Mouse (Mus musculus) cerebellum, postnatal 25 days (tissue): ENCODE results near the gene Oxct2b.
"Not testable (repeated sequence)": the region's sequence is repeated elsewhere in the genome, so short reads cannot be mapped to it uniquely, and the experiment has no call there.

Source experiments
- DNase-seq, 2 experiments: peaks; one replicate each; pipeline ENCODE4 v3.0.0; 2021; ENCODE audit warnings: mixed read lengths in 2 of 2

The Oxct2b gene

DNA sequence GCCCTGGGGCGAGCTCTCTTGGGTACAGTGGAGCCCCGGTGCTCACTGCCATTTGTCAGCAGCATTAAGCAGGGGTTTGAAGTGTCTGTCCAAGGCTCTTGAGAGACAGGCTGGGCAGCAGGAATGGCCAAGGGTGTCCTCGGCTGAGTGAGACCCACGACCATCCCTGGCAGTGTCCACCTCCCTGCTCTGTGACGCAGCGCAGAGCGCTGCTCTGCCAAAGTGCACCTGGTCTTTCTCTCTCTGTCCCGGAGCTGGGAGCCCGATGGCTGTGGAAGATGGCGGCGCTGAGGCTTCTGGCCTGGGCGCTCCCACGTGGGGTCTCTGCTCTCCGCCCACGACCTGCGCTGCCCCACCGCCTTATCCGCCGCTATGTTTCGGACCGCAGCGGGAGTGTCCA is at the start of gene Oxct2b:
Oxct2b (plus strand) TSS at position 256 of the 400 bp plus-strand sequence.
- no peak for DNase-seq

DNA sequence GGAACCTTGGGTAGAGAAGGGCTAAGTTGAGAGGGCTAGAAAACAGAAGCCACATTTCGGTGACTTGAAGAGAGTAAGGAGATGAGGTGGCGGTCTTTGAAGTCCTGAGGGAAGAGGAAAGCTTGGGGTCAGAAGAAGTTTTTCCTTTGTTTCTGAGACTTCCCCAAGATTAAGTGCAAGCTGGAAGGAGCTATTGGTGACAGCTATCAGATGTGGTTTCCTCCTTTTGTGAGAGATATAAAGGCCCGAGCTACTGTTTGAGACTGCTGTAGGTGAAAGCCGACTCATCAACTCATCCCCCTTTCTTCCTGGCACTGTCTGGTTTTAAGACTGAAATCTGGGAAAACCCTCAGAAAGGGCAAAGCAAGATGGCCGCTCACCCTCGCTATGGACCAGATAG is 47.4 kb upstream of the Oxct2b start:
- no peak for DNase-seq

DNA sequence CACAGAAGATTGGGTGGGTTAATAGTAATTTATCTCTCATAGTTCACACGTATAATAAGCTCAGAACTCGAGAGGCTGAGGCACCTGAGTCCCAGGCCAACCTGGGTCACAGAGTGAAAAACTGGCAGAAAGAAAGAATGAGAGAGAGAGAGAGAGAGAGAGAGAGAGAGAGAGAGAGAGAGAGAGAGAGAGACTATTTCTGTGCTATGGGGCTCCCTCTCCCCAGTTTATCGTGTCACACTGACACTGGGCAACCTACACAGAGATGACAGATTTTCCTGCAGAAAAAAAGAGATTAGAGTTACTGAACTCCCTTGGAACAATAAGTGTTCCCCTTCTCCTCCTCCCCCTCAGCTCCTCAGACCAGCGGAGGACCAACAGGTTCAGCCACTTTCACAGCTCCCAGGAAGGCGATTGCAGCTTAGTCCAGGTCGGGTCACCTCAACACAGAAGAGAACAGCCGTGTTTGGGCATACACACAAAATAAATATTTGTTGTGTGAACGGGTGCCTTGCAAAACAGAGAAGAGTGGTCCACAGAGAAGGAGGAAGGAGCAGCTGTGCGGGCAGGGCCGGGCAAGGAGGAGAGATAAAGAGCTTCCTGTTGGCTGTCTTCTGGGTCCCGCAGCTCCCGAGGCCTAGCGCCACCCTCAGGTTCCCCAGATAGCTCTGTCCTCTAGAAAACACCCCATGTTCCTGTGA is 44.6 kb upstream of the Oxct2b start:
- DNase-seq: peak; percentile 41 to 63

DNA sequence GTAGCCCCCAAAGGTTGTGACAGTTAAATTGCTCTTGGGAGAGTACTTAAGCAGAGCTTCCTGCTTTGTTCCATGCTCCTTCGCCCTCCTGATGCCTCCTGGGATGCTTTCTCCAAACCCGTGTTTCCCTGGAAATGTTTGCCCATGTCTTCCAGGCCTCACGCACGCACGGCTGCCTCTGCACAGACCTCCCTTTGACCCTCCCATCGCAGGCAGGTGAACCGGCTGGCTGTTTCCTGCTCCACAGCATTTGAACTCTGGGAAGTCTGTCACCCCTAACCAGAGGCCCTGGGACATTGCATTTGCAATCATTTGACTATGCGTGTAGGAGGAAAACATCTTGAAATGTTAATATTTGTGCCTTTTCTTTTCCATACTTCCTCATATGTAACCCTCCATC is 39.1 kb upstream of the Oxct2b start:
- no peak for DNase-seq

DNA sequence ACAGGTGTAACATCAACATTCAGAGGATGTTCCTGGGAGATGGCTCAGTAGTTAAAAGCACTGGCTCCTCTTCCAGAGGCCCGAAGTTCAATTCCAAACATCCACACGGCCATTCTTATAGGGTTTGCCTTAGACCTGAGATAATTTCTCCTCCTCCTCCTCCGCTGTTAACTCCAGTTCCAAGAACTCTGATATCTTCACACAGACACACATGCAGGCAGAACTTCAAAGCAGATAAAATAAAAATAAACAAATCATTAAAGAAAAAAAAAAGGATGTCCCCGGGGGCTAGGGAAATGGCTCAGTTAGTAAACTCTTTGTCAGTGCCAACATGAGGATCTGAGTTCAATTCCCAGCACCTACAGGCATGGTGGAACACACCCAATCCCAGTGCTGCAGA is 37.8 kb upstream of the Oxct2b start:
- DNase-seq: no peak

DNA sequence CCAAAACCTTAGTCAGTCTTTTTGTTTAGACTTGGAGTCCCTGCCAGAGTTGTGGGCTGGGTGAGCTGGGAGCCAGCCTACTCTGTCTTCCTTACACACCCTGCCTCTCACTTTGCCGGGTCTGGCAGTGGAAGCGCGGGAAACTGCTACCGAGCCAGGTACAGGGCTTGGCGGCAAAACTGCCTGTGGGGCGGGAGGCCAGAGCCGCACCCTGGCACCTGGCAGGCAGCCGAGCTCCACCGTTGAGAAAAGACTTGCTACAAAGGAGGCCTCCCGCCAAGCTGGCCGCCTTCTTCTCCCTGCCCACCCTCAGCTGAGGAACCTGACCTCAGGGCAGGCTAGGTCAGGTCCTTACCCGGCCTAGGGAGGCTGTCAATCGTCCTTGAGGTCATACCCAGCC is 35.3 kb upstream of the Oxct2b start:
- DNase-seq: peak; percentile 53 to 68

DNA sequence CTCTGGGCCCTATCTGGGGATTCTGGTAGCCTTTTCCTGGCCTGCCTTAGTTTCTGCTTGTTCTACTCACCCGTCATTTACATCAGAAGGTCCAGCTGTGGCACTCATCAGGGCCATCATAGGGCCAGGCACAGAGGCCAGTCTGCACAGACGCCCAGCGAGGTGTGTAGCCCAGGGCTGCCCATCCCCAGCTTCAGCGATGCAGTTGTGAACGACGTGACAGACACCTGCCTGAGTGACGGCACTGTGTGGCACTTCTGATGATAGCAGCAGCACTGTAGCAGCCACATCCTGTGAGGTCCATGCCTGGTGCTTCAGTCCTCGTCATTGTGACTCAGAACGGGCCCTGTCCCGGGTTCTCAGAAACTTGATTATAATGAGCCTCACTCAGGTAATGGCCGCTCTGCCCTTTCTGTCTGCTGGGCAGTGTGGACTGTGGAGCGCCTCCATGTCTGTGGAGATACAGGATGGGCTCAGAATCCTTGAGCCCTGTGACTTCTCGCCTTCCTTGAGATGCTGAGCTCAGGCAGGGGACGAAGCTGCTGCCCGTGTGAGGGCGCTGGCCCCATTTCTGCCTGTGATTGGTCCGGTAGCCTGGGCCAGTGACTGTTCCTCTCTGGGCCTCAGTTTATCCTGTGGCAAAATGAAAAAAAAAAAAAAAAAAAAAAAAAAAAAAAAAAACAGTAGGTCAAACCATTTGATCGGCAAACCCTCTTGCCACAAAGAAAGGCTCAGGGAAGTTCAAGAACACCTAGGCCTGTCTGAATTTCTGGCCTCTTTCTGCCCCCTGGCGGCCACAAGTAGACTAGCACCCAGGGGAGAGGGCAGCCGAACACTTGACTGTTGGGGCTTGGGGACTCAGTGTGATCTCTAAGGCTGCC is 33.5 kb upstream of the Oxct2b start:
- DNase-seq: peak; percentile 72 to 75

DNA sequence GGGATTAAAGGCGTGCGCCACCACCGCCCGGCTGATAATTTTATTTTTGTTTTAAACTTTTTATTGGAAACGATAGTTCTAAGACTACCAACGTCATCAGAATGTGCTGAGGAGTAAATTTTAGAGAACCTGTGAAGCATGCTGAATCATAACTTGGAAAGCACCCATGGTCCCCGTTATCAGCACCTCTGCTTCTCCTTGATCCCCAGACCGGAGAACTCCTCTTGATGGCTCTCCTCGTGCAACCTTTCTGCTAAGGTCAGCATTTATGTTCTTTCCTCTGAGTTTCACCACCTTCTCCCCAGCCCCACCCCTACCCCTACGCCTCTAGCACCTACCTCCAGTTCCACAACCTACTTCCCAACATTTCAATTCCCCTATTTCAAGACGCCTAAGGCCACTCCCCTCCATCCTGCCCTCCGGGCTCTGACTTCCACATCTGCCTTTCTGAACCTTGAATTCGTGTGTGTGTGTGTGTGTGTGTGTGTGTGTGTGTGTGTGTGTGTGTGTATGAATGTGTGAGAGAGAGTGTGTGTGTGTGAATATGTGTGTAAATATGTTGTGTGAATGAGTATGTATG is 32.7 kb upstream of the Oxct2b start:
- DNase-seq: no peak

DNA sequence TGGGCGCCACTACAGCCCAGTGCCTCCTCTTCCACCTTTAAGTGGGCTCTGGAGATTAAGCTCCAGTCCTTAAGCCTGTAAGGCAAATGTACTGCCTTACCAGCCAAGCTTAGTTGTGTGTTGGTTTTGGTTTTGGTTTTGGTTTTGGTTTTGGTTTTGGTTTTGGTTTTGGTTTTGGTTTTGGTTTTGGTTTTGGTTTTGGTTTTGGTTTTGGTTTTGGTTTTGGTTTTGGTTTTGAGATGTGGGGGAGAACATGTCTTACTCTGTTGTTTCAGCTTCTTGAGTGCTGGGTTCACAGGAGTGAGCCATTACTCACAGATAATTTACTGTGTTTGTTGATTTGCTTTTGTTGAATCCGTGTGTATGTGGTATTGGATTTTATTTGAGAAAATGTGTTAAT is 30.8 kb upstream of the Oxct2b start:
- DNase-seq: no peak

DNA sequence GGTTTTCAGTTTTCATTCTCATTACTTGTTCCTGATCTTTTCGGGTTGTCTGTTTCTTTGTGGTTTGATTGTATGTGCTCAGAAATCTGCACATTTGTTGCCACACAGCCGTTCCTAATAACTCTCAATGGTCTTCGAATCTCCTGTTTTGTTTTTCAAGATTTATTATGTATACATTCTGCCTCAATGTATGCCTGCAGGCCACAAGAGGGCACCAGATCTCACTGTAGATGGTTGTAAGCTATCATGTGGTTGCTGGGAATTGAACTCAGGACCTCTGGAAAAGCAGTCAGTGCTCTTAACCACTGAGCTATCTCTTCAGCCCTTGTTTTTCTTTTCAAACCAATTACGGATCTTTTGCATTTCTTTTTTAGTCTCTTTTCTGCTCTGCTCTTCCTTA is 29.7 kb upstream of the Oxct2b start:
- DNase-seq: no peak

DNA sequence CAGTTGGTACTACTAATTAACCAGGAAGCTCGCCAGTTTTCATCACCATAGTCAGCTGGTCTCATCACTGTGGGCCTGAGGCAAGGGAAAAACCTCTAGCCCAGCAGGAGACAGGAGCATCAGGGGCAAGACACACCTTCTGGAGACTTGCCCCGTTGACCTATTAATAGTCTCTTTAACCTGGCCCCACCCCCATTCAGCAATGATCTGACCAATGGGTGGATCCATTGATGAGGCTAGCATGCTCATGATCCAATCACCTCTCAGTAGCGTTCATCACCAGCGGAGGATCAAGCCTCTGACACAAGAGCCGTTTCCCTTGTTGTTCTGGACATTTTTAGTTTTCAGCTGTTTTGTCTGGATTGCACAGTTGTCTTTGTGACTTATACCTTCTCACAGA is 23.4 kb upstream of the Oxct2b start:
- DNase-seq: no peak

DNA sequence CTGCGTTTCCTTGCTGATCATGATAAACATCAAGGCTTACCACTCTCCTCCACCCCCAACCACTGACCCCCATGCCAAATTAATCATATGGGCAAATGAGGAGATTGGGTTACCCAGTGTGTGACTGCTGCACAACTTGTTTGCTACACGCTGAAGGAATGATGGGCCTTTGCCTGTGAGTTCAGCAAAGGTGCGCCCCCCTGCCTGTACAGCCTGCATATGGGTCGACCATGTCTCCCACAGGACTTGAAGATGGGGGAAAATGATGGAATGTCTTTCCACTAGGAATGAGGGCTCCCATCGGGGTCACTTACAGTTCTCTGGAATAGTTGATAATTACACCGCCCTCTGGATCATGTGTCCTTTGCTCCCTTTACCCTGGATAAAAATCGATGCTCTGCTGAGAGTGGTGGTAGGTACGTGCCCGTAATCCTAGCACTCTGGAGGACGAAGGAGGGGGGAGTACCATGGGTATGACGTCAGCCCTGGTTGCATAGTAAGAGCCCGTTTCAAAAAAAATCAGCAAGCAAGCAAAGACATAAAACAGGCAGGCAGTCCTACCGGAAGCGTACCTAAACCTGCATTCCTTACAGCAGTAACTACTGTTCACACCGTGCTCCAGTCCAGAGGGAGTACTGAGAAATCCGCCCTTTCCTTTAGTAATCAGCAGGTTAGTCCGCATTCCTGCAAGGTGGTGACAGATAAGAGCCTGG is 22.8 kb upstream of the Oxct2b start:
- DNase-seq: no peak

DNA sequence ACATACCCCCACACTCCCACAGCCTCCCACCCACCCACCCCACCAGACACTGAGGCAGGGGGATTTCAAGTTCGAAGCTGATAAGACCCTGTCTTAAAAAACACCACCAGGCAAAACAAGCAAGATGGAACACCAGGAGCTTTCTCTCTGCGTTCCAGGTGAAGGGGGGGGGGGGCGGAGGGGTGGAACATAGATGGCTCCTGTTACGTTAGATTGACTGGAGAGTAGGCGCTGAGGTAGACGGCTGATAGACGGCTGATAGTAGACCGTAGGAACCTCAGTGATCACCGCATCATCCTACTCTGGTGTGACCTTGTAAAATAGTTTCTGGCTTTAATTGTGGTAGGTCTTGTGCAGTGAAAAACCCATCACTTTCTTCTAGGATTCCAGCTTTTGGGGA is 22.2 kb upstream of the Oxct2b start:
- DNase-seq: no peak

DNA sequence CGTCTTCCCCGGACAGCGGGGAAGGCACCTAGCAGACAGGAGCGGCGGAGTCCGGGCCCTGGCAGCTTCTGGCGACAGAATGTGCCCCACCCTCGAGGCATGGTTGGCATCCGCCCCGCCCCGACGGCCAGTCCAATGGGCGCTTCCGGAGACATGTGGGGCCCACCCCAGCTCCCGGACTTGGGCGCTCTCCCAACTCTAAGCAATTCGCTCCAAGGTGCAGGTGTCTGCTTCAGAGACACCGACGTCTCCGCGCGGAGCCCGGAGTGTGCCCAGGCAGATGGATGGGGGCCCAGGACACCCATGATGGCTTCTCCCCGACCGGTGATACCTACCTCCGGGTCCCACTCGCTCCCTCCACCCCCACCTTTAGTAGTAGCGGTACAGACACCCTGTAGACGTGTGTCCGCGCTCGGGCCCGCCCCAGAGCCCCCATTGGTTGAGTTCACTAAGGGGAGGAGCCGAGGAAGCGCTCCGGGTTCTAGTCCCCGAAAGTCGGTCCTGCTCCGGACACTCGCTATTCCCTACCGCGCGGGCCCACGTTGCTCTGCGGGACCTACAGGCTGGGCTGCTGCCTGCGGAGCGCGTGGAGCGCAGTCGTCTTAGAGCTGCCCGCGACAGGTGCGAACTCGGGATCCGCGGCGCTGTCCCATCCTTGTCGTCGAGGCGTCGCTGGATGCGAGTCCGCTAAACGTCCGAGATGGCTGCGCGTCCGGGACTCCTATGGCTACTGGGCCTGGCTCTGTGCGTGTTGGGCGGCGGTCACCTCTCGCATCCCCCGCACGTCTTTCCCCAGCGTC is 11.2 kb upstream of the Oxct2b start, which contains the start of gene Bmp8b:
Bmp8b (plus strand) TSS at position 515 of the 800 bp plus-strand sequence.
- DNase-seq: no peak

DNA sequence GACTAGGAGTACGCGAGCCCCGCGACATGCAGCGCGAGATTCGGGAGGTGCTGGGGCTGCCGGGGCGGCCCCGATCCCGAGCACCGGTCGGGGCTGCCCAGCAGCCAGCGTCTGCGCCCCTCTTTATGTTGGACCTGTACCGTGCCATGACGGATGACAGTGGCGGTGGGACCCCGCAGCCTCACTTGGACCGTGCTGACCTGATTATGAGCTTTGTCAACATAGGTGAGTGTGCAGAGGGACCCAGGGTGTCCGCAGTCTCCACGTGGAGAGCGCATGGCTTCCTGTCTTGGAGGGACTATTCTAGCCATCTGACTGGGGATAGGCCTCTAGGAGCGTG is 10.6 kb upstream of the Oxct2b start:
- DNase-seq: no peak

DNA sequence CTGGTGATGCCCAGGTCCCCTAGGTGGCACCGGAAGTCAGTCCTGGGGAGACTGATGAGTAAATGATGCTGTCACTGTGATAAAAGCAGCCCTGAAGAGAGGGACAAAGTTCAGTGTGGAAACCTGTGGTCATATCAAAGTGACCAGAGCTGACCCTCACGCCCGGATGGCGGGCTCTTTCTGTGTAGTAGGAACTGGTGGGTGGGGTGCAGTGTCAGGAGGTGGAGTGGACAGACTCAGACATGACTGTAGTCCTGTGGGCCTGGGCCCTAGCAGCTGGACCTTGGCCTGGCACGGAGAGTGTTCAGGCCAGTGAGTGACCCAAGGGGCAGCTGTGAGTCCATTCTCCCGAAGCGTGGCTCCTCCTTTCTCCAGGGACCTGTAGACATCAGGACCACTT is 10.1 kb upstream of the Oxct2b start:
- not testable (repeated sequence) for DNase-seq

DNA sequence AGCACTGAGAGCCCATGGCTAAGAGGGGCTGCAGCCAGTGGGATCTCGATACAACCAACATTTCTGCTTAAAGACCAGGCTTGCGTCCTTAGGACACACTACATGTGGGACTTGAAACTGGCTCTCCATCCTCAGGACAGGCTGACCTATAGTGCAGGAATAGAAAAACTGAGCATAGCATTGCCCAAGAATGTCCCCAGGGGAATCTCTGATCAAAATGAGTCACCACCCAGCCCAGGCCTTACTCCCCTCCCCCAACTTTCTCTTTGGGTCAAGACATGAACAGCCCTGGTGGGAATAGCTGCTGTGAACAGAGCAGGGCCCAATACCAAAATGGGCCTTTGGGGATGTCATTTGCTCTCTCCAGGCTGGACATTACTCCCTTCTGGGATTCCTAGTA is 9.2 kb upstream of the Oxct2b start:
- no peak for DNase-seq

DNA sequence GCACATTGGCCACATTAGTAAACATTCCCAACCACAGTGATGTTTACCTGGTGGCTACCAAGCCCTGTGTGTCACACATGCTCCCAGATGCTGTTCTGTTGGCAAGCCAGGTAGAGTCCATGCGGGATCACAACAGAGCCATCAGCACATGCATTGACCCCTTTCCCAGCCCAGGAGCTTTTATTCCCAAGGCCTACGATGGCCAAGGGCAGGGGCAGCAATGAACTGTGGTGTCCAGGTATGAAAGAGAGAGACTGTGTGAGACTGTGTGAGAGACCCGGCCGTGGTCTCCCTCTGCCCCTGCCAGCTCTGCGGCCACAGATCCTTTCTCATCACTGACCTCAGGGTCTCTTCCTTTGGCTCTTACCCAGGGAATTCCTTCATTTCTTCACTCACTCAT is 8.0 kb upstream of the Oxct2b start:
- no peak for DNase-seq

DNA sequence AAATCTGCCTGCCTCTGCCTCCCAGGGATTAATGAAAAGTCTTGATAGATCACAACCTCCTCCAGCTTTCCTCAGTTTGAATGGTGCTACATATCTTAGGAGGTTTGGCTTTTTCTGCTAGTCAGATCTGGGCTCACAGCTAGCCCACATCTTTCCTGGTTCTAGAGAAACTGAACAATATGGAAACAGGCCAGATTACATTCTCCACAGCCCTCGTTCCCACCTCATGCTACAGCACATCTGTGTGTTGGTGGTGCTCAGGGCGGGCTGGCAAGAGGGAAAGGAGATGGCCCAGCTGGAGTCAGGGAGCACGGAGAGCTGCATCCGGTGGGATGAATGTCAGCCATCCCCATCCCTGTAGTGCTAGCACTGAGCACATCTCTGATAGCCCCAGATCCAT is 5.3 kb upstream of the Oxct2b start:
- DNase-seq: no peak

DNA sequence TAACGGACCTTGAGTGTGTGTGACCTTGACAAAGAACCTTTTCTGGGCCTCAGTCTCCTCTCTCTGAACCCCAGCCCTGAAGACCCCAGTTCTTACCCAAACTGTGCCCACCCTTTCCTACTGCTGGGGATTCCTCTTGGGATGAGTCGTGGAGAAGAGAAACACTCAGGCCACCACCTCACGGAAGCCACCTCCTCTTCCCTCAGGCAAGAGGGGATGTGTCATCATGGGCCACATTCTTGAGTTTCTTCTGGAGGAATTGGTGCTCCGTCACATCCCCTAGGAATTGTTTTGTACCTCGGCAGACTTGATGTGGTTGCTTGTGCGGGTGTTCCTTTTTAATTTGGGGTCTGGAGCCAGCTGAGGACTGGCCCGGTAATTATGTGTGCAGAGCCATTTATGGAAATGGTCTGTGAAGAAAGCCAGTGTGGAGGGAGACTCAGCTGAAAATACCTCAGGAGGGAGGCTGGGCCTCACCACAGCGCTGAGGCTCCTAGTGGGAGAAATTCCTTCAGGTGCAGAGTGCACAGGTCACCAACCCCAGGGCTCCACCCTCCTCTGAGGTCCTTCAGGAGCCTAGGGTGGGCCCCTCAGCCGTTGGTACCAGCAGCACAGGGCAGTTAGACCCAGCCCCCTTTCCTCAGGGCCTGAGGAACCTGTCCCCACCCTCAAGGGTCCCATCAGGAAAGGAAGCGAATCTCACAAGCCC is 4.6 kb upstream of the Oxct2b start:
- DNase-seq: not testable (repeated sequence)

DNA sequence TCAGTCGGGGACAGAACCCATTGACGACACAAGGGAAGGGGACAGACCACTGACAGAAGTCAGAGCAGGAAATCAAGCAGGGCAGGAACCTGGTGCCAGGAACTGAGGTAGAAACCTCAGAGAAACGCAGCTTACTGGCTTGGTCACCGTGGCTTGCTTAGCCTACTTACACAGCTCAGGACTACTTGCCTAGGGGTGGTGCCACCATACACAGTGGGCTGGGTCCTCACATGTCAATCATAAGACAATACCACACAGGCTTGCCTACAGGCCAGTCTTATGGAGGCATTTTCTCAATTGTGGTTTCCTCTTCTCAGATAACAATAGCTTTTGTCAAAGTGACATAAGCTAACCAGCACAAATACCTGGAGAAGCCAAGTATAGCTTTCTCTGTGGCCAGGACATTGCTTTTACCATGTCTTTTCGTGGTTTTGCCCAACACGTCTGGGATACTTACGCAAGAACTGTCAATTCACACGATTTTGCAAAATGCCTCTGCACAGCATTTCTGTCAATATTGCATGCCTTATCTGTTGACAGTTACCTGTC is 3.8 kb upstream of the Oxct2b start:
- DNase-seq: no peak
